Mouse (Mus musculus): ENCODE measurements around the gene Nom1.

DNA sequence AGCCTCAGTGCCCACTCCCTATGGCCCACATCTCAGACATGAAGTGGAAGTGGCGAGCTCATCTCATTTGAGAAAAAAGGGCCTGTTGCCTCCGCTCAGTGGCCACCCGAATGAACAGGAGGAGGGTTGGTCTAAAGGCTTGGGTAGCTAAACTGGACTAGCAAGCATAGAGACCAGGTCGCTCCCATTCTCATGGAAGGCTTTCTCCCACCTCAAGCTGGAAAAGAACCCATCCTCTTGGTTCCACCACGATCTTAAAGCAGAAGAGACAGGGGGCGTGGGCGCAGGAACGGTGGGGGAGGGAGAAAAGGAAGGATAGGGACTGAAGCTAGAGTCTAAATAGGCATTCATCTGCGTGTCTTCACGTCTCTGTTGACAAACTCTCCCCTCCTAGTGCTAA, 40.6 kb downstream of the Nom1 start:
- TF ChIP-seq CTCF (IDR thresholded peaks at IDR 0.05; ENCODE audit: borderline replicate concordance, extremely low read depth, insufficient read depth, insufficient read length) (no peak), POLR2A (IDR thresholded peaks at IDR 0.05; ENCODE audit: borderline replicate concordance, extremely low read depth, insufficient read depth, insufficient read length, poor library complexity, severe bottlenecking) (no peak)
